Mouse (Mus musculus) limb, embryonic 11.5 days (tissue): ENCODE data around the gene Gdf11. TPM values are rescaled to one million over a fixed set of nuclear protein-coding genes. Genes with fewer than 3 reads are reported as not detected.

Experiments
- ATAC-seq: fragments of 200-750 bp; cut with Nextera tagmentation; 2 replicates; pipeline ENCODE4 v1.8.0; 2017; ENCODE audit warnings: low read depth; ENCODE audit not compliant: insufficient number of reproducible peaks, low FRiP score, low TSS enrichment
- DNase-seq: peaks from one replicate; pipeline ENCODE4 v3.0.0-alpha.2; 2015; ENCODE audit warnings: low spot score
- H3K27ac ChIP-seq: fragments of 300-500 bp; sonication (generic); replicated peaks from 2 replicates; pipeline ENCODE4 v1.5.1; 2014; ENCODE audit warnings: low read depth, mild to moderate bottlenecking, low read length
- H3K27me3 ChIP-seq: fragments of 300-500 bp; sonication (generic); 2 replicates; pipeline ENCODE4 v1.6.1; 2014; ENCODE audit warnings: mild to moderate bottlenecking, low read length, mixed read lengths; ENCODE audit not compliant: control insufficient read depth, insufficient read depth
- H3K36me3 ChIP-seq: fragments of 300-500 bp; sonication (generic); 2 replicates; pipeline ENCODE4 v1.6.1; 2014; ENCODE audit warnings: mild to moderate bottlenecking, low read length, moderate library complexity, mixed read lengths; ENCODE audit not compliant: control insufficient read depth, insufficient read depth
- H3K4me1 ChIP-seq: fragments of 300-500 bp; sonication (generic); 2 replicates; pipeline ENCODE4 v1.6.1; 2014; ENCODE audit warnings: low read length, mixed read lengths; ENCODE audit not compliant: control insufficient read depth, insufficient read depth
- H3K4me2 ChIP-seq: fragments of 300-500 bp; sonication (generic); 2 replicates; pipeline ENCODE4 v1.6.1; 2014; ENCODE audit warnings: low read depth, mild to moderate bottlenecking, moderate library complexity; ENCODE audit not compliant: severe bottlenecking
- H3K4me3 ChIP-seq: fragments of 300-500 bp; sonication (generic); 2 replicates; pipeline ENCODE4 v1.5.1; 2014; ENCODE audit warnings: low read depth, low read length
- H3K9ac ChIP-seq: fragments of 300-500 bp; sonication (generic); 2 replicates; pipeline ENCODE4 v1.6.1; 2014; ENCODE audit warnings: mild to moderate bottlenecking, low read length
- H3K9me3 ChIP-seq: fragments of 300-500 bp; sonication (generic); 2 replicates; pipeline ENCODE4 v1.6.1; 2016; ENCODE audit warnings: low read length; ENCODE audit not compliant: control insufficient read depth
- WGBS: fragments of 180-500 bp; shearing (Covaris S2); extraction: QIAGEN DNeasy Blood & Tissue Kit; methylation state at CpG from one replicate; pipeline ENCODE4 v1.1.7; 2014; 5-methylcytosine and 5-hydroxymethylcytosine counted together
- polyA plus RNA-seq: library from polyadenylated mRNA; unstranded; fragments of >200 nt; fragmentation: Nextera tagmentation; extraction: Ambion mirVana; gene quantifications from 2 replicates; pipeline ENCODE4 v1.2.1, GENCODE M21; 2014

Gdf11 gene
- polyA plus RNA-seq, 1 experiment from 2014 or later: 17.5 TPM

DNA sequence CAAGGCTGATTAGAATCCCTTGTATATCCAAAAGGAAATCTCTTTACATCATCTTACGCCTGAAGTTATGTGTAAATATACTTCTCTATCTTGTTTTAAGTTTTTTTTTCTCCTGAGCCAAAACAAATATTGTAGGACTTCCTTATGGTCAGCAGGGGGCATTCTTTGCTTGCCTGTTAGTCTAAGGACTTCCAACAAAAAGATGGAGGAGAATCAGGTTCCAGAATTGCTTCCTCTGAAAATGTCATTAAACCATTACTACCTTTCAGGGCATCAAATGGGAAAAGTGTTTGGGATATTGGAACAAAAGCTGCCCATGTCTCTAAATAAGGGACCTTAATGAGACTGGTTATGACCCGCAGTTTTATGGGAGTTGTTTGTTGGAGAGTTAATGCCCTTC, 46.0 kb downstream of the Gdf11 start:
- DNase-seq: no peak
- ATAC-seq: no peak
- 59% methylated on average over 2 of the region's 2 CpGs for WGBS

DNA sequence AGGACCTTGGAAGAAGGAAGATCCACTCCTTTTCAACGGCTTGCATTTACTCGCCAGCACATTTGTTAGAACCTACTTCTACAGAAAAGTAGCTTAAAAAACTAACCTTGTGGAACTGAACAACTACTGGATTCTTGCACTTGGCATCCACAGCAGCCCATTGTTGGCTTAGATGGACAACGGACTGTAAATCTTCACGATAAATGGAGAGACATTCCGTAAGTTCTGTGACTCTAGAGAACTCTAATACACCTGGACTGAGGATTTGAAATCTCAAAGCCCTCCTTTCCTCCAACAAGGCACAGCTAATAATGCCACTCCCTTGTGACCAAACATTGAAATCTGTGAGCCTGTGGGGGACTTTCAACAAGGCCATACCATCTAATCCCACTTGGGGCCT, 48.3 kb downstream of the Gdf11 start:
- Histone ChIP-seq H3K4me2 (no peak overlapping the region), H3K27me3 (no peaks in the 10 kb centered on the region), H3K9me3 (no peaks in the 10 kb centered on the region), H3K36me3 (peaks cover 7% of the 10 kb centered on the region; the same call in 1 of the 2 replicates), H3K4me3 (no peak overlapping the region), H3K4me1 (0 out of 2 replicates have a peak, but pooled peaks cover 5% of the 10 kb centered on the region), H3K27ac (no peak overlapping the region), H3K9ac (no peak overlapping the region)
- 95% methylated on average over 5 of the region's 5 CpGs for WGBS
- ATAC-seq: no peak
- no peak for DNase-seq

More for the DNA sequence above, 46.0 kb downstream of the Gdf11 start:
- H3K4me2 ChIP-seq: no peak overlapping the region
- H3K9me3 ChIP-seq: no peaks in the 10 kb centered on the region
- H3K27me3 ChIP-seq: no peaks in the 10 kb centered on the region
- H3K4me3 ChIP-seq: no peak overlapping the region
- H3K9ac ChIP-seq: no peak overlapping the region
- peaks cover 14% of the 10 kb centered on the region; the same call in 1 of the 2 replicates for H3K36me3 ChIP-seq
- 0 out of 2 replicates have a peak, but pooled peaks cover 5% of the 10 kb centered on the region for H3K4me1 ChIP-seq
- H3K27ac ChIP-seq: no peak overlapping the region

DNA sequence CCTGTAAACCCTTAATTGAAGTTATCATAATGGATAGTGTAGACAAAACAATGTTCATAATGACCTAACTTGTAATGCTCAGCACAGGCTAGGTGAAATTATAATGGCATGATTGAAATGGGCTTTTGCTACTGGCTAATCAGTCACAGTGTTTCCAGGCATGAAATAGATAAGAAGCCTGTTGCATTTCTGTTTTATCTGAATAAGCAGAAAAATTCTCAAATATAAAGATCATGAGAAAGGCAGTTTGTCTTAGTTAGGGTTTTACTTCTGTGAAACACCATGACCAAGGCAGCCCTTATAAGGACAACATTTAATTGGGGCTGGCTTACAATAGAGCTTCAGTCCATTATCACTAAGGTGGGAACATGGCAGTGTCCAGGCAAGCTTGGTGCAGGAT, 50.9 kb downstream of the Gdf11 start:
- Histone ChIP-seq H3K9me3 (no peaks in the 10 kb centered on the region), H3K4me1 (0 out of 2 replicates have a peak, but pooled peaks cover 5% of the 10 kb centered on the region), H3K27ac (no peak overlapping the region), H3K36me3 (peaks cover 7% of the 10 kb centered on the region; the same call in 1 of the 2 replicates), H3K27me3 (no peaks in the 10 kb centered on the region), H3K4me3 (no peak overlapping the region), H3K4me2 (no peak overlapping the region), H3K9ac (no peak overlapping the region)
- no peak for DNase-seq
- no peak for ATAC-seq

DNA sequence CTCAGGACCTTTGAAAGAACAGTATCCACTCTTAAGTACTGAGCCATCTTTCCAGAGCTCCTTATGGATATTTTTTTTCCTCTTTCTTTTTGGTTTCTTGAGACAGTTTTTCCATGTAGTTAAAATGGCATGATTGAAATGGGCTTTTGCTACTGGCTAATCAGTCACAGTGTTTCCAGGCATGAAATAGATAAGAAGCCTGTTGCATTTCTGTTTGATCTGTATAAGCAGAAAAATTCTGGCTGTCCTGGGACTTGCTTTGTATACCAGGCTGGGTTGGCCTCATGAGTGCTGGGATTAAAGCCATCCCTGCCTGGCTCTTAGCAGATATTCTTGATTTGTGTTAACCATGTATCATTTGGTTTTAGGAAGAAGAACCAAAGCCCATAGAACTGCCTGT, 52.1 kb downstream of the Gdf11 start:
- H3K4me3 ChIP-seq: no peak overlapping the region

DNA sequence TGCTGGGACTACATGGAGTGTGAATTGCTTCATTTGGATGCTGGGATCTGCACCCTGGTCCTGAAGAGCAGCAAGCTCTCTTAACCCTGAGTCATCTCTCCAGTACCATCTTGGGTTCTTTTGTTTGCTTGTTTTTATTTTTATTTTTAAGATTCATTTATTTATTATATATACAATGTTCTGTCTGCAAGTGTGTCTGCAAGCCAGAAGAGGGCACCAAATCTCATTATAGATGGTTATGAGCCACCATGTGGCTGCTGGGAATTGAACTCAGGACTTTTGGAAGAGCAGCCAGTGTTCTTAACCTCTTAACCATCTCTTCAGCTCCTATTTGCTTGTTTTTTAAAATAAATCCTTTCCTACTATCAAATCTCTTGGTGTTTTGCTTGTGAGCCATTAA, 54.1 kb downstream of the Gdf11 start:
- Histone ChIP-seq H3K4me2 (no peak overlapping the region), H3K9me3 (no peaks in the 10 kb centered on the region), H3K4me1 (no peaks in the 10 kb centered on the region), H3K27me3 (no peaks in the 10 kb centered on the region), H3K36me3 (peaks cover 19% of the 10 kb centered on the region; the same call in 1 of the 2 replicates), H3K9ac (no peak overlapping the region), H3K4me3 (no peak overlapping the region), H3K27ac (no peak overlapping the region)
- DNase-seq: no peak
- ATAC-seq: no peak

More for the DNA sequence above, 52.1 kb downstream of the Gdf11 start:
- ATAC-seq (no peak), DNase-seq (no peak)
- H3K36me3 ChIP-seq: peaks cover 11% of the 10 kb centered on the region; the same call in 1 of the 2 replicates
- no peaks in the 10 kb centered on the region for H3K4me1 ChIP-seq
- H3K9me3 ChIP-seq: no peaks in the 10 kb centered on the region
- no peak overlapping the region for H3K4me2 ChIP-seq
- no peak overlapping the region for H3K9ac ChIP-seq
- H3K27ac ChIP-seq: no peak overlapping the region
- H3K27me3 ChIP-seq: no peaks in the 10 kb centered on the region

Other genes starting within 250 kb of the Gdf11 start
- gene Ikzf4, start 245.7 kb downstream of the Gdf11 start, polyA plus RNA-seq: 3.2 and 3.4 TPM in 2 replicates
- gene Suox, start 217.6 kb downstream of the Gdf11 start, polyA plus RNA-seq: 12.2 and 12.3 TPM in 2 replicates
- 62.4 and 62.5 TPM in 2 replicates for gene Rab5b, start 195.5 kb downstream of the Gdf11 start, polyA plus RNA-seq
- 0.34 and 0.87 TPM in 2 replicates for gene Pmel, start 187.5 kb downstream of the Gdf11 start, polyA plus RNA-seq
- gene Cdk2, start 186.7 kb downstream of the Gdf11 start, polyA plus RNA-seq: 151 TPM in 2 replicates
- 5.4 and 6.5 TPM in 2 replicates for gene Dgka, start 146.9 kb downstream of the Gdf11 start, polyA plus RNA-seq
- 49.4 and 52.4 TPM in 2 replicates for gene Pym1, start 143.8 kb downstream of the Gdf11 start, polyA plus RNA-seq
- 0.35 and 0.55 TPM in 2 replicates for gene Mmp19, start 100.8 kb downstream of the Gdf11 start, polyA plus RNA-seq
- 33.3 and 37.8 TPM in 2 replicates for gene Dnajc14, start 87.7 kb downstream of the Gdf11 start, polyA plus RNA-seq
- 18.9 and 22.2 TPM in 2 replicates for gene Tmem198b, start 87.3 kb downstream of the Gdf11 start, polyA plus RNA-seq
- gene Sarnp, start 74.4 kb downstream of the Gdf11 start, polyA plus RNA-seq: 285 and 295 TPM in 2 replicates
- gene Ormdl2, start 70.1 kb downstream of the Gdf11 start, polyA plus RNA-seq: 51.8 and 54.5 TPM in 2 replicates
- 425 and 427 TPM in 2 replicates for gene Cd63, start 9.3 kb upstream of the Gdf11 start, polyA plus RNA-seq
- 7.7 and 7.8 TPM in 2 replicates for gene Rdh5, start 31.2 kb upstream of the Gdf11 start, polyA plus RNA-seq
- 203 and 211 TPM in 2 replicates for gene Bloc1s1, start 32.3 kb upstream of the Gdf11 start, polyA plus RNA-seq
- gene Itga7, start 42.1 kb upstream of the Gdf11 start, polyA plus RNA-seq: 0.10 and 0.12 TPM in 2 replicates
- not detected in 2 replicates for gene Mettl7b, start 69.3 kb upstream of the Gdf11 start, polyA plus RNA-seq
- gene Olfr9, start 97.7 kb upstream of the Gdf11 start, polyA plus RNA-seq: not detected in 2 replicates
- gene Olfr763, start 119.1 kb upstream of the Gdf11 start, polyA plus RNA-seq: not detected in 2 replicates
- not detected in 2 replicates for gene Olfr764-ps1, start 148.2 kb upstream of the Gdf11 start, polyA plus RNA-seq
- gene Olfr765, start 158.3 kb upstream of the Gdf11 start, polyA plus RNA-seq: not detected in 2 replicates
- not detected in 2 replicates for gene Olfr766-ps1, start 177.3 kb upstream of the Gdf11 start, polyA plus RNA-seq
- not detected in 2 replicates for gene Olfr767, start 191.2 kb upstream of the Gdf11 start, polyA plus RNA-seq
- gene Olfr768, start 207.7 kb upstream of the Gdf11 start, polyA plus RNA-seq: not detected in 2 replicates
- gene Olfr769, start 226.1 kb upstream of the Gdf11 start, polyA plus RNA-seq: not detected in 2 replicates
- not detected in 2 replicates for gene Olfr770, start 247.3 kb upstream of the Gdf11 start, polyA plus RNA-seq